Mouse (Mus musculus) heart, postnatal 0 days (tissue): ENCODE measurements around the gene Sspo. TPM values are rescaled to one million over a fixed set of nuclear protein-coding genes. Genes with fewer than 3 reads are reported as not detected.
A peak's percentile ranks its signal among the peaks of the same experiment; 100 is the strongest.

ENCODE experiments used
- ATAC-seq: fragments of 200-750 bp; cut with Nextera tagmentation; 2 replicates; pipeline ENCODE4 v1.8.0; 2017; ENCODE audit warnings: low read depth, moderate number of reproducible peaks, moderate library complexity; ENCODE audit not compliant: insufficient read depth
- DNase-seq: peaks from one replicate; pipeline ENCODE4 v3.0.0-alpha.2; 2016; ENCODE audit warnings: low spot score
- H3K27ac ChIP-seq: fragments of 300-500 bp; sonication (generic); 2 replicates; pipeline ENCODE4 v1.5.1; 2014; ENCODE audit warnings: low read depth, mild to moderate bottlenecking
- H3K27me3 ChIP-seq: fragments of 300-500 bp; sonication (generic); 2 replicates; pipeline ENCODE4 v1.6.1; 2014; ENCODE audit warnings: low read length, mixed read lengths; ENCODE audit not compliant: control insufficient read depth, insufficient read depth
- H3K36me3 ChIP-seq: fragments of 300-500 bp; sonication (generic); replicated peaks from 2 replicates; pipeline ENCODE4 v1.6.1; 2014; ENCODE audit warnings: low read length, mixed read lengths; ENCODE audit not compliant: control insufficient read depth, insufficient read depth
- H3K4me1 ChIP-seq: fragments of 300-500 bp; sonication (generic); 2 replicates; pipeline ENCODE4 v1.6.1; 2014; ENCODE audit warnings: antibody characterized with exemption; ENCODE audit not compliant: control insufficient read depth, insufficient read depth
- H3K4me2 ChIP-seq: fragments of 300-500 bp; sonication (generic); 2 replicates; pipeline ENCODE4 v1.6.1; 2014; ENCODE audit warnings: low read depth, mild to moderate bottlenecking, low read length, moderate library complexity
- H3K4me3 ChIP-seq: fragments of 300-500 bp; sonication (generic); 2 replicates; pipeline ENCODE4 v1.5.1; 2014; ENCODE audit warnings: low read depth, low read length
- H3K9ac ChIP-seq: fragments of 300-500 bp; sonication (generic); replicated peaks from 2 replicates; pipeline ENCODE4 v1.6.1; 2014; ENCODE audit warnings: low read depth, low read length, mixed read lengths
- H3K9me3 ChIP-seq: fragments of 300-500 bp; sonication (generic); replicated peaks from 2 replicates; pipeline ENCODE4 v1.6.1; 2016; ENCODE audit warnings: low read length; ENCODE audit not compliant: control insufficient read depth
- CTCF ChIP-seq: IDR thresholded peaks from 2 replicates; pipeline ENCODE4 v1.5.1; 2016; ENCODE audit warnings: antibody characterized with exemption, control low read depth, low read depth
- EP300 ChIP-seq: IDR thresholded peaks from 2 replicates; pipeline ENCODE4 v1.6.1; 2016; ENCODE audit warnings: antibody characterized with exemption, low read depth
- WGBS: fragments of 180-500 bp; shearing (Covaris S2); extraction: QIAGEN DNeasy Blood & Tissue Kit; methylation state at CpG from one replicate; pipeline ENCODE4 v1.1.7; 2014; 5-methylcytosine and 5-hydroxymethylcytosine counted together
- polyA plus RNA-seq: library from polyadenylated mRNA; unstranded; fragments of >200 nt; fragmentation: Nextera tagmentation; extraction: Ambion mirVana; gene quantifications from 2 replicates; pipeline ENCODE4 v1.2.1, GENCODE M21; 2015
- total RNA-seq: library from RNA; depleted of rRNA; stranded (reverse); fragments of >200 nt; gene quantifications from 2 replicates; pipeline ENCODE4 v1.2.3, GENCODE M21; 2014; ENCODE audit warnings: low replicate concordance

Sspo gene
- total and polyA plus RNA-seq, 2 experiments from 2014 or later = 0.15 to 3.4 TPM

GRCm38 (mm10) chr6:48530862-48531261 lies 82.8 kb downstream of the Sspo start:
- H3K9ac ChIP-seq = no peak overlapping the region

GRCm38 (mm10) chr6:48533475-48533874 lies 85.4 kb downstream of the Sspo start:
- ATAC-seq (no peak), DNase-seq (no peak)
- H3K4me3 ChIP-seq = no peak overlapping the region
- H3K27me3 ChIP-seq = no peaks in the 10 kb centered on the region; the same call in 1 of the 2 replicates
- H3K9ac ChIP-seq = no peak overlapping the region
- H3K36me3 ChIP-seq = 0 out of 2 replicates have a peak, but pooled peaks cover 9% of the 10 kb centered on the region
- peaks cover 6% of the 10 kb centered on the region; the same call in 1 of the 2 replicates for H3K4me1 ChIP-seq
- H3K4me2 ChIP-seq = no peak overlapping the region
- H3K9me3 ChIP-seq = no peaks in the 10 kb centered on the region
- H3K27ac ChIP-seq = no peak overlapping the region
- no peak for TF ChIP-seq CTCF
- TF ChIP-seq EP300 = no peak
- whole genome bisulfite sequencing = 84% methylated on average over 2 of the region's 2 CpGs

More at GRCm38 (mm10) chr6:48530862-48531261, 82.8 kb downstream of the Sspo start:
- no peak for DNase-seq
- Histone ChIP-seq H3K9me3 (no peaks in the 10 kb centered on the region), H3K36me3 (0 out of 2 replicates have a peak, but pooled peaks cover 9% of the 10 kb centered on the region), H3K27me3 (no peaks in the 10 kb centered on the region; the same call in 1 of the 2 replicates), H3K4me1 (no peaks in the 10 kb centered on the region), H3K4me2 (no peak overlapping the region), H3K4me3 (no peak overlapping the region), H3K27ac (no peak overlapping the region)
- TF ChIP-seq EP300 = no peak
- TF ChIP-seq CTCF = no peak
- WGBS = 28% methylated on average over 2 of the region's 2 CpGs
- no peak for ATAC-seq

- H3K36me3 ChIP-seq = 0 out of 2 replicates have a peak, but pooled peaks cover 4% of the 10 kb centered on the region
- no peaks in the 10 kb centered on the region; the same call in 1 of the 2 replicates for H3K27me3 ChIP-seq
- no peak overlapping the region for H3K4me2 ChIP-seq
- TF ChIP-seq EP300 (no peak), CTCF (no peak)
- WGBS = 60% methylated on average over 8 of the region's 8 CpGs
- no peaks in the 10 kb centered on the region for H3K9me3 ChIP-seq
- H3K9ac ChIP-seq = no peak overlapping the region
- peaks cover 6% of the 10 kb centered on the region; the same call in 1 of the 2 replicates for H3K4me1 ChIP-seq
- no peak overlapping the region for H3K27ac ChIP-seq
- H3K4me3 ChIP-seq = no peak overlapping the region
- DNase-seq (no peak), ATAC-seq (no peak)
Measured at GRCm38 (mm10) chr6:48534913-48535312, 86.9 kb downstream of the Sspo start.

DNA sequence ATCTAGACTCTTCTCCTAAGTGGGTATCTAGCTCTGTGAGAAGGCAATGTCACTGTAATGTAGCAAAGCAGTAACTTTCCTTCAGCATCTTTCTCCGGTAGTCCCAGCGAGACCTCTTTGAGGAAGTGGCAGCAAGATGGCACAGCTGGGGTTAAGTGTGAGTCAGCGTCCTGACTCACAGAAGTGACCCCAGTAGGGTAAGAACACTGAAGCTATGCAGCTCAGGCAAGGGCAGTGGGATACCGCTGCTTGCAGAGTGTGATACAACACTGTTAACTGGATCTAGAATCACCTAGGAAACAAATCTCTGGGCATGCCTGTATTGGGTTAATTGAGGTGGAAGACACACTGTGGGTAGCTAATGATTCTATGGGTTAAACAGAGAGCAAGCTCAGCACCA lies 88.1 kb downstream of the Sspo start:
- TF ChIP-seq CTCF (no peak), EP300 (no peak)

DNA sequence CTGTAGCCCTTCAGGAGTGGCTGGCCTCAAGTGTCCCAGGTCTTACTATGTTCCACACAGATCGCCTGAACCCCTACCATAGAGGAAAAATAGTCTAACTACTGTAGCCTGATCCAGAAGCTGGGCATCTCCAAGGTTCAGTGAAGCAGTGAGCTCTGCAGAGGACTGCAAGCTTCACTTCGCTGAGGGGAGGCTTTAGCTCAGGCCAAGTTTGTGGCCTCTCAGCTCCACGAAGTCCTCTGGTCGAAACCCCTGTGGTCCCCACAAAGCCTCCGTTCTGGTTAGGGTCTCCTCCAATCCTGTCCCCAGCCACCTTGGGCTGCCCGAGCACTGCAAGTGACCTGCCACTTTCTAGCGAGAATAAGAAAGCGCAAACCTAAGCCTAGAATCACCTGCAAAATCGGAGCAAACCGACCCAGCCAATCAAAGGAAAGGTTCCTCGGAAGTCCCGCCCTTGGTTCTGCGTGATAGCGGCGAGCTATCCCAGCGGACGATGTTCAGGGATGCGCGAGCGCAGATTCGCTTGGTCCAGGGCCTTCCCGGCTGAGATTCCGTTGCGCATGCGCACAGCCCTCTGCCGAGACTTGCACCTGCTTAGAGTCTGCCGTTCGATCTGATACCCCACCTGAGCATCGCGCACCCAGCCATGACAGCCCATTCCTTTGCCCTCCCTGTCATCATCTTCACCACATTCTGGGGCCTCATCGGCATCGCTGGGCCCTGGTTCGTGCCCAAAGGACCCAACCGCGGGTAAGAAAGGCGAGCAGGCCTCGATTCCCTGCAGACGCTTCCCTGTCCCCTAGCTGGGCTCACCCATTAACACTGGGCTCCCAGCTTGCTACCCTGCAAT lies 89.3 kb downstream of the Sspo start, which contains the start of gene Atp6v0e2:
Gene Atp6v0e2 (plus strand): TSS at position 511 of the 850 bp plus-strand sequence.
- Histone ChIP-seq H3K27ac (no peak within 1 kb of the TSS), H3K9ac (peak within 1 kb of the TSS; percentile 35; the same call in 1 of the 2 replicates), H3K4me2 (peak within 1 kb of the TSS; percentile 56), H3K4me3 (peak within 1 kb of the TSS; percentile 35), H3K27me3 (no peaks in the 10 kb centered on the region; the same call in 1 of the 2 replicates), H3K36me3 (0 out of 2 replicates have a peak, but pooled peaks cover under 1% of the 10 kb centered on the region), H3K4me1 (peaks cover 6% of the 10 kb centered on the region; the same call in 1 of the 2 replicates), H3K9me3 (no peaks in the 10 kb centered on the region)
- TF ChIP-seq CTCF (no peak), EP300 (no peak)
- 7% methylated on average over 38 of the region's 38 CpGs for WGBS
- ATAC-seq (peak; percentile 76), DNase-seq (peak; percentile 73)

More for the DNA sequence above, 88.1 kb downstream of the Sspo start:
- H3K9me3 ChIP-seq = no peaks in the 10 kb centered on the region
- H3K9ac ChIP-seq = no peak overlapping the region
- ATAC-seq (no peak), DNase-seq (no peak)
- H3K4me1 ChIP-seq = peaks cover 6% of the 10 kb centered on the region; the same call in 1 of the 2 replicates
- 65% methylated on average over 4 of the region's 4 CpGs for WGBS
- H3K27ac ChIP-seq = no peak overlapping the region
- H3K36me3 ChIP-seq = 0 out of 2 replicates have a peak, but pooled peaks cover 4% of the 10 kb centered on the region
- H3K4me3 ChIP-seq = no peak overlapping the region
- no peaks in the 10 kb centered on the region; the same call in 1 of the 2 replicates for H3K27me3 ChIP-seq
- H3K4me2 ChIP-seq = no peak overlapping the region
